9 mouse cellular contexts compared by ENCODE assay signal in the genomic region with DNA sequence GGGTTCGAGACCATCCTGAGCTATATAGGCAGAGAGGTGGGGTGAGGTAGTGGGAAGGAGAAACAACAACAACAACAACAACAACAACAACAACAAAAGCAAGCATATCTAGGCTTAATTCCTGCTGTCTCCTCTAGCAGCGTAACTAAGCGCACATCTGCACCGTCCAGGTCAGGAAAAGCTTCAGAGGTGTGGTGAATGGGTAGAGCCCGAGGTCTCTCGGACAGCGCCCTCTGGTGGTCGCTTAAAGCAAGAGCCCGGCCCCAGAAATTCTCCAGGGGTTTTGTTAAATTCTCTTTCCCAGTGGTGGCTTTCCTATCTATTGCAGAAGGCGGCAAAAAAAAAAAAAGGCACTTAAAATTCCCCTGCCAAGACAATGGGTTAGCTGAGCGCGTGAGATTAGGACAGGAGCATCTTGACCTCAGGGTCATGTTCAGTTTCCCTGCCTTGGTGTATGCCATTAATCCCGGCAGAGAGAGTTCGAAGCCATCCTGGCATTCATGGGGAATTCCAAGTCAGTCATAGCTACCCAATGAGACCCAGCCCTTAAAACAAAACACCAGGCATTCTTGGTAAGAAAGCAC. TPM values are rescaled to one million over a fixed set of nuclear protein-coding genes. Genes with fewer than 3 reads are reported as not detected.
DNase-seq lines count a peak whose midpoint lies in the region; ATAC-seq and TF ChIP-seq lines count a peak whose summit lies in the region.
"Had no signal": no experiment of that assay in that cellular context is flagged by ENCODE, and none has a peak within 500 bp of the region (broad histone marks: within the 10 kb centered on the region; RNA-seq: fewer than 3 reads in every experiment).

No protein-coding gene starts in this region.

- H3K36me3 ChIP-seq in hindbrain, embryonic 10.5 days, result peaks cover 38% of the 10 kb centered on the region
- H3K36me3 ChIP-seq in hindbrain, embryonic 16.5 days (ENCODE audit: control insufficient read depth, insufficient read depth, low read length), result peaks cover 28% of the 10 kb centered on the region
- no peaks in the 10 kb centered on the region for H3K36me3 ChIP-seq in testis, adult 2 months (ENCODE audit: control insufficient read depth, insufficient read depth, low read length)

- H3K9me3 ChIP-seq in hindbrain, embryonic 10.5 days, result no peaks in the 10 kb centered on the region
- H3K9me3 ChIP-seq in hindbrain, embryonic 16.5 days (ENCODE audit: control insufficient read depth, low read length), result no peaks in the 10 kb centered on the region
- H3K9me3 ChIP-seq: limb, embryonic 15.5 days had no signal

- no peak overlapping the region for H3K4me2 ChIP-seq in hindbrain, embryonic 16.5 days (ENCODE audit: low read length)
- H3K4me2 ChIP-seq: limb, embryonic 15.5 days had no signal

- H3K27me3 ChIP-seq in hindbrain, embryonic 10.5 days (ENCODE audit: insufficient read depth, poor library complexity, severe bottlenecking), result no peaks in the 10 kb centered on the region
- no peaks in the 10 kb centered on the region for H3K27me3 ChIP-seq in hindbrain, embryonic 16.5 days (replicated peaks; ENCODE audit: control insufficient read depth, insufficient read depth, low read length)
- H3K27me3 ChIP-seq in testis, adult 2 months (ENCODE audit: control insufficient read depth, insufficient read depth, low read length), result no peaks in the 10 kb centered on the region
- H3K27me3 ChIP-seq: limb, embryonic 15.5 days had no signal

- peak; percentile 62 for DNase-seq in hindbrain, embryonic 10.5 days (ENCODE audit: low spot score)
- DNase-seq in MN1 (ENCODE audit: low spot score), result peak; percentile 67
- DNase-seq in heart, postnatal 4 days, result peak; percentile 77
- peak; percentile 39 to 54 for DNase-seq in left cerebral cortex, postnatal 10 days (ENCODE audit: extremely low spot score in 1 of 2, low spot score in 2 of 2)

- H3K9ac ChIP-seq in hindbrain, embryonic 16.5 days (ENCODE audit: low read depth, low read length), result no peak overlapping the region
- H3K9ac ChIP-seq: limb, embryonic 15.5 days had no signal

- ATAC-seq in hindbrain, embryonic 16.5 days, result no peak
- peak; percentile 69 for ATAC-seq in common myeloid progenitor, adult 5-6 weeks (replicated peaks; ENCODE audit: low read depth, poor library complexity, severe bottlenecking)
- ATAC-seq in megakaryocyte progenitor cell, adult 5-6 weeks (replicated peaks; ENCODE audit: poor library complexity), result peak; percentile 74

- H3K4me3 ChIP-seq in hindbrain, embryonic 10.5 days, result no peak overlapping the region
- H3K4me3 ChIP-seq in hindbrain, embryonic 16.5 days (ENCODE audit: low read length), result no peak overlapping the region
- H3K4me3 ChIP-seq in testis, adult 2 months (ENCODE audit: control insufficient read depth, low read depth, low read length), result no peak overlapping the region
- H3K4me3 ChIP-seq: limb, embryonic 15.5 days had no signal

- H3K4me1 ChIP-seq in hindbrain, embryonic 10.5 days (replicated peaks), result 0 out of 2 replicates have a peak, but pooled peaks cover 1% of the 10 kb centered on the region
- no peaks in the 10 kb centered on the region for H3K4me1 ChIP-seq in hindbrain, embryonic 16.5 days (ENCODE audit: control insufficient read depth, insufficient read depth, low read depth, low read length)
- H3K4me1 ChIP-seq in testis, adult 2 months (ENCODE audit: control insufficient read depth, insufficient read depth, low read length), result no peaks in the 10 kb centered on the region; the same call in 1 of the 2 replicates
- H3K4me1 ChIP-seq: limb, embryonic 15.5 days had no signal

- TF ChIP-seq CTCF in testis, adult 2 months (IDR thresholded peaks at IDR 0.05; ENCODE audit: control insufficient read depth, insufficient read depth, insufficient replicate concordance, low read depth, low read length), result peak; percentile 69

- TF ChIP-seq POLR2A in testis, adult 2 months (IDR thresholded peaks at IDR 0.05; ENCODE audit: control insufficient read depth, low read depth, low read length), result no peak

- H3K27ac ChIP-seq in hindbrain, embryonic 10.5 days, result no peak overlapping the region
- H3K27ac ChIP-seq in hindbrain, embryonic 16.5 days (ENCODE audit: low read depth, low read length), result no peak overlapping the region
- H3K27ac ChIP-seq in testis, adult 2 months (ENCODE audit: control insufficient read depth, insufficient read depth, low read depth, low read length), result no peak overlapping the region
- H3K27ac ChIP-seq: limb, embryonic 15.5 days had no signal

- WGBS in hindbrain, embryonic 10.5 days, result 28% methylated on average over 14 of the region's 14 CpGs
- WGBS in hindbrain, embryonic 16.5 days, result 29% methylated on average over 14 of the region's 14 CpGs

- intact Hi-C loops in left cerebral cortex, postnatal 10 days (cut with DNase I), result no loop called here

RNA-seq across cellular contexts. Expression of a gene that starts 1.0 kb away (rescaled TPM):
- 0.52 and 1.2 TPM in 2 replicates for polyA plus RNA-seq in hindbrain, embryonic 10.5 days (2016; fragmentation: Nextera tagmentation; extraction: Ambion mirVana)
- 0.70 and 0.72 TPM in 2 replicates for polyA plus RNA-seq in hindbrain, embryonic 16.5 days (2015; fragmentation: Nextera tagmentation; extraction: Ambion mirVana)
- not detected in 2 replicates for total RNA-seq in common myeloid progenitor, adult 5-6 weeks (2017)
- total RNA-seq in heart, postnatal 4 days (2021), result under 1 TPM; 0.62 to 0.86 TPM
- total RNA-seq in left cerebral cortex, postnatal 10 days (2021), result under 1 TPM in 1 of 2 experiments, not detected in 1; 0.32 TPM
- 0.61 and 1.3 TPM in 2 replicates for total RNA-seq in megakaryocyte progenitor cell, adult 5-6 weeks (2015)
- total RNA-seq in megakaryocyte progenitor cell, adult 5-6 weeks (2017), result 0.14 TPM in 1 of 2 replicates, not detected in the other
- 6.5 TPM in 2 replicates for polyA plus RNA-seq in testis, adult 2 months (2012; rRNA removed)

RNA-seq across cellular contexts. Expression of a gene that starts 12.3 kb away (rescaled TPM):
- polyA plus RNA-seq in hindbrain, embryonic 10.5 days (2016; fragmentation: Nextera tagmentation; extraction: Ambion mirVana), result 810 and 924 TPM in 2 replicates
- 1,112 and 1,310 TPM in 2 replicates for polyA plus RNA-seq in hindbrain, embryonic 16.5 days (2015; fragmentation: Nextera tagmentation; extraction: Ambion mirVana)
- total RNA-seq in common myeloid progenitor, adult 5-6 weeks (2017), result 396 and 504 TPM in 2 replicates
- total RNA-seq in heart, postnatal 4 days (2021), result 1,000 to 10,000 TPM; 2,883 to 3,014 TPM
- 100 to 1,000 TPM; 736 to 789 TPM for total RNA-seq in left cerebral cortex, postnatal 10 days (2021)
- 325 and 346 TPM in 2 replicates for total RNA-seq in megakaryocyte progenitor cell, adult 5-6 weeks (2015)
- total RNA-seq in megakaryocyte progenitor cell, adult 5-6 weeks (2017), result 428 and 592 TPM in 2 replicates
- 51.8 and 74.9 TPM in 2 replicates for polyA plus RNA-seq in testis, adult 2 months (2012; rRNA removed)

RNA-seq across cellular contexts. Expression of a gene that starts 14.9 kb away (rescaled TPM):
- polyA plus RNA-seq in hindbrain, embryonic 10.5 days (2016; fragmentation: Nextera tagmentation; extraction: Ambion mirVana), result 0.20 and 0.21 TPM in 2 replicates
- 0.11 and 0.21 TPM in 2 replicates for polyA plus RNA-seq in hindbrain, embryonic 16.5 days (2015; fragmentation: Nextera tagmentation; extraction: Ambion mirVana)
- 0.32 TPM in 1 of 2 replicates, not detected in the other for total RNA-seq in common myeloid progenitor, adult 5-6 weeks (2017)
- total RNA-seq in heart, postnatal 4 days (2021), result not detected
- total RNA-seq in left cerebral cortex, postnatal 10 days (2021), result not detected
- not detected in 2 replicates for total RNA-seq in megakaryocyte progenitor cell, adult 5-6 weeks (2015)
- total RNA-seq in megakaryocyte progenitor cell, adult 5-6 weeks (2017), result not detected in 2 replicates
- 180 and 203 TPM in 2 replicates for polyA plus RNA-seq in testis, adult 2 months (2012; rRNA removed)

RNA-seq across cellular contexts. Expression of a gene that starts 22.0 kb away (rescaled TPM):
- 0.14 TPM in 1 of 2 replicates, not detected in the other for polyA plus RNA-seq in hindbrain, embryonic 10.5 days (2016; fragmentation: Nextera tagmentation; extraction: Ambion mirVana)
- not detected in 2 replicates for polyA plus RNA-seq in hindbrain, embryonic 16.5 days (2015; fragmentation: Nextera tagmentation; extraction: Ambion mirVana)
- not detected in 2 replicates for total RNA-seq in common myeloid progenitor, adult 5-6 weeks (2017)
- not detected for total RNA-seq in heart, postnatal 4 days (2021)
- total RNA-seq in left cerebral cortex, postnatal 10 days (2021), result not detected
- not detected in 2 replicates for total RNA-seq in megakaryocyte progenitor cell, adult 5-6 weeks (2015)
- total RNA-seq in megakaryocyte progenitor cell, adult 5-6 weeks (2017), result not detected in 2 replicates
- polyA plus RNA-seq in testis, adult 2 months (2012; rRNA removed), result 7.9 and 8.4 TPM in 2 replicates
- polyA plus RNA-seq: limb, embryonic 15.5 days had no signal

RNA-seq across cellular contexts. Expression of a gene that starts 25.1 kb away (rescaled TPM):
- polyA plus RNA-seq in hindbrain, embryonic 10.5 days (2016; fragmentation: Nextera tagmentation; extraction: Ambion mirVana), result 9.6 and 11.0 TPM in 2 replicates
- polyA plus RNA-seq in hindbrain, embryonic 16.5 days (2015; fragmentation: Nextera tagmentation; extraction: Ambion mirVana), result 8.1 and 9.3 TPM in 2 replicates
- 8.9 and 24.9 TPM in 2 replicates for total RNA-seq in common myeloid progenitor, adult 5-6 weeks (2017)
- 10 to 100 TPM; 29.5 to 35.8 TPM for total RNA-seq in heart, postnatal 4 days (2021)
- 10 to 100 TPM; 54.1 to 56.9 TPM for total RNA-seq in left cerebral cortex, postnatal 10 days (2021)
- 72.2 and 99.8 TPM in 2 replicates for total RNA-seq in megakaryocyte progenitor cell, adult 5-6 weeks (2015)
- total RNA-seq in megakaryocyte progenitor cell, adult 5-6 weeks (2017), result 11.7 and 14.5 TPM in 2 replicates
- 56.1 and 61.0 TPM in 2 replicates for polyA plus RNA-seq in testis, adult 2 months (2012; rRNA removed)
